In genomic region chr10:16923851-16924250, GRCm38 (mm10) we compare ENCODE assay signal across 20 mouse cellular contexts.
"Had no signal": no experiment of that assay in that cellular context is flagged by ENCODE, and none has a peak within 500 bp of the region (broad histone marks: within the 10 kb centered on the region; RNA-seq: fewer than 3 reads in every experiment).

No protein-coding gene starts in this region.

- ATAC-seq: liver, postnatal 0 days; lung, postnatal 0 days; midbrain, embryonic 16.5 days had no signal

- H3K27ac ChIP-seq: liver, embryonic 15.5 days; lung, embryonic 15.5 days; macrophage; midbrain, embryonic 10.5 days; midbrain, embryonic 12.5 days; neural tube, embryonic 12.5 days; stomach, embryonic 15.5 days; stomach, postnatal 0 days had no signal

- H3K36me3 ChIP-seq: liver, embryonic 15.5 days; lung, embryonic 15.5 days; midbrain, embryonic 10.5 days; midbrain, embryonic 12.5 days; neural tube, embryonic 12.5 days; stomach, embryonic 15.5 days had no signal

- DNase-seq: liver, postnatal 0 days; lung, adult 2 months; lung, postnatal 14 days; lung, postnatal 36 days; midbrain, embryonic 14.5 days; right cerebral cortex, postnatal 14 days; spleen, adult 18-20 months; thymus, adult 2 months; thymus, postnatal 25 days; thymus, postnatal 4 days had no signal

- H3K27me3 ChIP-seq: liver, embryonic 15.5 days; lung, embryonic 15.5 days; midbrain, embryonic 12.5 days; neural tube, embryonic 12.5 days; stomach, embryonic 15.5 days had no signal

- H3K4me2 ChIP-seq: liver, embryonic 15.5 days; lung, embryonic 15.5 days; midbrain, embryonic 12.5 days; neural tube, embryonic 12.5 days; stomach, embryonic 15.5 days had no signal

- H3K9ac ChIP-seq: liver, embryonic 15.5 days; liver, postnatal 0 days; lung, embryonic 15.5 days; midbrain, embryonic 12.5 days; neural tube, embryonic 12.5 days; stomach, embryonic 15.5 days had no signal

- H3K4me1 ChIP-seq: liver, embryonic 15.5 days; lung, embryonic 15.5 days; midbrain, embryonic 10.5 days; midbrain, embryonic 12.5 days; neural tube, embryonic 12.5 days; stomach, embryonic 15.5 days had no signal

- H3K9me3 ChIP-seq: liver, embryonic 15.5 days; lung, embryonic 15.5 days; midbrain, embryonic 10.5 days; midbrain, embryonic 12.5 days; neural tube, embryonic 12.5 days; stomach, embryonic 15.5 days had no signal

- H3K4me3 ChIP-seq: liver, embryonic 15.5 days; lung, embryonic 15.5 days; midbrain, embryonic 10.5 days; midbrain, embryonic 12.5 days; neural tube, embryonic 12.5 days; stomach, embryonic 15.5 days had no signal
